Mouse (Mus musculus): ENCODE measurements at regions not wholly inside any gene's neighbourhood (a gene's known extent, or its start where the extent isn't known, plus 50 kb on each side); places are given as distances from the start of the nearest gene placed in this dataset.

DNA sequence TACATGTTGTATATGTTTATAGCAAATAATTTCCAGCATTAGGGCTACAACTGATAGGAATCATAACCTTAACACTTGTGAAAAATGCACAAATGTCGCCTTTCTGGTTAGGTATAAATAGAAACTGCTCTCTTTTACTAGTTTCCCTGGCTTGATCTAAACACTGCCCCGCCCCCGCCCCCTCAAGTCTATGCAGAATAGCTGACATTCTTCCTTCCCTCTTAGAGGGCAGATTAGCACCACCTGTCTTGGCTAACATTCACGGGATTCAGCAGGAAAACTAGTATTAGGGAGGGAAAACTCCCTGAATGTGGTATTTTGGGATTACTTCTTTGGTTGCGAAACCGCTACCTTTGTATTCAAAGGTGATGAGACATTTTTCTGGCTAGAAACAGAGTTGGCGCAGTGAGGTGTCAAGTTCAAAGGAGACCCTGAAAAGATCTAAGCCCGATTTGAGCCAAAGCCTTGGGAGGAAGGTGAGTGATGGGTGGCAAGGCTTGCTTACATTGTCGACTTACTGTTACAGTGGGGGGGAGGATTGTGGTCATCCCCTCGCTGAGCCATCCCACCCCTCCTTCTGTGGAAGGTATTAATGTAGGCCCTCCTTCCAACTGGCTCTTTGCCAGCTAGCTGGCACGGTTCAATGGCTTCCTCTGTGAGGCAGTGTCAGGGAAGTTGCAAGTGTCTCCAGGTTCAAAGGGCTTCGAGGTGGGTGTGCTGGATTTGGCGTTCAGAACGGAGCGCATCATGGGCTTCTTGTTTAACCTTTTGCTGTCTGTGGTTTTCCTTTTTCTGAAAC lies 209.8 kb upstream of the Nr2f2 start:
- DNase-seq (ENCODE audit: low spot score in 2 of 2) = no peak

DNA sequence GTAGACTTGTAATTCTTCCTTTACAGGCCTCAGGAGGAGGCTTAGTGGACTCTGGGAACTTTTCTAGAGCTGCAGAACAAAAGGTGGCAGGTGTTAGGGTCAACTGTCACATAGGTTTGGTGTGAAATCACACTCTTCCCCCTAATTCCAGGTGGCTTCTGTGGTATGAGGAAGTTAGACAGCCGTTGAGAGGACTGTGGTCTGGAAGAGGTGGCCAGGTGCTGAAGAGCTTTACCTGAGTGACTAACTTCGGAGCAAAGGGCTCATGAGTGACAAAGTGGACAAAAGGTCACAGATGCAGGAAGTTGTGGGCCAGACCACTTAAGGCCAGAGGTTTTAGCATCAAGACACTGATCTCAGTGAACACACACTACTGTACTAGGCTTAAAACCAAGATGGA lies 209.1 kb upstream of the Nr2f2 start:
- DNase-seq (ENCODE audit: low spot score in 2 of 2) = no peak

DNA sequence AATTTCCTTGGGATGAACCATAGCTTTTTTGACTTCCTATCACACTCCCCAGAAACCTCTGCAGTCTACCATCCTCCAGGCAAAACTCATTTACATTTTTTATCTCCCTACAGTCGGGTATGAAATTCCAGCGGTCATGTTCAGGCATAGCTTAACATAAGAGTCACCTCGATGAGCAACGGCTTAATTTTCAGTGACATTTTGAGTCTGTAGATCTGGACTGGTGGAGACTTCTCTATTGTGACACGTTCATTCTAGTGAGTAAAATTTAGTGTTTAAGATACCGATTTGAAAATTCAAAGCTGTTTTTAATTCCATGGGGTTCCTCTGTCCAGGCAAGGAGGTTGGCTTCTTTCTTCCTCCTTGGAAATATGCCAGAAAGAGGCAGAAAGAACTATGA lies 207.7 kb upstream of the Nr2f2 start:
- no peak for DNase-seq (ENCODE audit: low spot score in 2 of 2)

DNA sequence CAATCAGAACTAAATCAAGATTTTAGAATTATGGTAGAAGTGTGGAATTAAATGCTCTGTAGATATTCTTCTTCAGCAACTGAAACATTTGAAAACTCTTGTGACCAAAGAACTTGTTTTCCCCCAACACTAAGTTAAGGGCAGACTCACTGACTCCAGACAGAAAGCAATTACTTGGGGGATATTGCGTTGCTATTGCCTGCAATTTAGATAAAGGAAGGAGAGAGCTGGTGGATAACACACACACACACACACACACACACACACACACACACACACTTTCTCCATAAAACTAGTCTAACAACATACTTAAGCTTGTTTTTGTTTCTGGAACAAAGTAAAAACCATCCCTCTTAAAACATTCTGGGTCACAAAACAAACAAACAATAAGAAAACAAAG lies 198.5 kb upstream of the Nr2f2 start:
- no peak for DNase-seq (ENCODE audit: low spot score in 2 of 2)

DNA sequence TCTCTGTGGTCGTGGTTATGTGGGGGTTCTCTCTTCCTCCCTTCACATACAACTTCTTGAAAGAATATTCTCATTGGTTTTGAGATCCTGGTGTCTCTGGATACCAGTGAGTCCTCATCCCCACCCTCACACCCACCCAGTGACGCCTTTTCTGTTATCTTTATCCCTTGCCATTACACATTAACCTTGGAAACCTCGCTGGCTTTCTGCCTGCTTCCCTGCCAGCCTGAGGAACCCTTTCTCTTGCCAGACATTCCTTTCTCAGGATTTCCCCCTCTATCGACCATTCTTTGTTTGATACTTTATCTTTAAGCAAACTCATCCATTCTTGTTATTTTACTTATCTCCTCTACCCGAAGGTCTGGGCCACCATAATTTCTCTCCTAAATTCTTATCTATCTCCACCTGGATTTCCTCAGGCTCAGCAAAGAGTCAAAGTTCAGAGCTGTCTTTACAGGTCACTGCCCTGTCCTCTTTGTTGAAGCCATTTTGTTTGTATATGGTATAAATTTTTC lies 182.5 kb upstream of the Nr2f2 start:
- DNase-seq (ENCODE audit: low spot score in 2 of 2) = no peak

DNA sequence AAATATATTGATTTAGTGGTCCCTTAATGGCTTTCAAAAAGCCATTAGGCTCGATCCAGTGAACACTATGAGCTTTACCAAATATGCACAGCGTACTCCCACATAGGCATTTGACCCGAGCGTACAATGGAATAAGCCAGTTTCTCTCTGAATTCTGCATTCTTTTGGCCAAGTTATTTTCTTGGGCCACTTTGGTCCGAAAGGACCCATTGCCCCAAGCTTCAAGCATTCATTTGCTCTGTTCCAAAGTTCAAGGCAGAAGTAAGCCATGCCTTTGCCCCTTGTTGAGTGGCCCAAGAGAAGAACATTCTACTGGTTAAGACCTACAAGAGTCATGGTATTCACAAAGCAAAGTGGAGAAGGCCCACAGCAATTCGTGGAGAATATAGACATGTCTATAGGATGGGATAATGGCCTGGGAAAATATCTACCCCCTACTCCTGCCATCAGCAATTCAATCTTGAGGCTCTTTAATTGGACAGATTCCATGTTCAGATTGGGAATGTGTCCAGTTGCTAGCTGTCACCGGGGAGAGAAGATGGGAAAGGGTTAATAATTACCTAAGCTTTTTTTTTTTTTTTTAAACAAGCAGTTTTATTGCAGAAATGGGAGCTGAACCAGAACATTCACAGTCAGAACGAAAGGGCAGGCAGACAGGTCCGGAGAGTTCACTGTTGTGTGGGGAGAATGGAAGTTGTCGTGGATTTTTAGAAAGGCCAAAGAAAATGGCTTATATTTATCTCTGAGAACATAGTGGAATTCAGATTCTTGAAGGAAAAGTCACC lies 175.5 kb upstream of the Nr2f2 start:
- no peak for DNase-seq (ENCODE audit: low spot score in 2 of 2)

DNA sequence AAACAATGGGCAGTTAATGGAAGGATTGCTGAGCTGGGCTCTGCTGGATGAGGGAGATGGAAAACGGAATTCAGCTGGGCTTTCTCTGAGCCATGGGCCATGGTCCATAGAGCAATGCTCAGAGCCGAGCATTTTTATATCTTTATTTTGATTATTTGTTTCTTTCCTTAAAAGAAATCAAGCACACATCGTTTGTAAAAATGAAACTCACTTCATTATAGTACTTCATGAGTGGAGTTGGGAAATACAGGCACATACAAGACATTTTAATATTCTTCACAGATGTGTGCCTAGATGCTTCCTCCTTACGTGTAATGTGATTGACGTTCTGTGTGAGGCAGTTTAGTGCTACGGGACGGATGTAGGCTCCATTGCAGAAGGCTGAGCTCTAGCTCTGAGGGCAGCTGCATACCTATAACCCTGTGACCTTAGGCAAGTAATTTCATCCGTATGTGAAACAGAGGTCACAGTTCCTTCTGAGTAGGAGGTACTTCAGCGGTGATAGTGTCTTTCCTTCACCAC lies 172.6 kb upstream of the Nr2f2 start:
- no peak for DNase-seq (ENCODE audit: low spot score in 2 of 2)

DNA sequence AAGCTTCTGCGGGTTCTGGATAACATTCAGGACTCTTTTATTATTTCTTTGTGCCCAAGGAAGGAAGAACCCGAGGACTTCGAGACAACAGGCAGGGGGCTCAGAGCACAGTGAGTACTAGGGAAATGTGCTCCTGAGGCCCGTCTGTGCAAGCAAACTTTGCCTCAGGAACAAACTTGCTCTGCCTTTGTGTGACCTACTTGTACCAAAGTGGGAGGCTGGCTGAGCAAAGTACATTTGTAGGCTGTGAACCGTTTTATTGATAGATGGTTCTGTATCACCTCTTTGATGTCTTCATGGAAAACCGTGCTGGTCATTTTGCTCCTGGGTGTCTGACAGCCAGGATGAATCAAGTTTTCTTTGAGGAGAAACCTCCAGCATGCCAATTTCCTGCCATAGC lies 169.5 kb upstream of the Nr2f2 start:
- DNase-seq (ENCODE audit: low spot score in 2 of 2) = no peak

DNA sequence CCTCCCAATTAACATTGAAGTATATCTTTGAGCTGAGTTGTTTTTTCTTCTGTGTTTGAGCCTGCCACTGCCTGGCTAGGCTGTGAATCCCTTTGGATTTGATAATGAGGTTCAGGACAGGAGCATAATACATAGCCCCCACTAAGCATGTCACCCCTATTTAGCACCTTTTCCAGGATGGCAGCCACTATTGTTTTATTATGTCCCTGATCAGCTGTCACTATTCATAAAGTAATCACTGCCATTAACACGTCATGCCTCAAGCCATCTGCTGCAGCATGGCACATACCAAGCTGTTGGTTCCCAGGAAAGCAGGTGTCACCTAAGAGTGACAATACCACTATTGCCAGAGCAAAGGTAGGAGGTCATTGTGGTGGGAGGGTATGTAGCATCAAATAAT lies 167.0 kb upstream of the Nr2f2 start:
- DNase-seq (ENCODE audit: low spot score in 2 of 2) = no peak

DNA sequence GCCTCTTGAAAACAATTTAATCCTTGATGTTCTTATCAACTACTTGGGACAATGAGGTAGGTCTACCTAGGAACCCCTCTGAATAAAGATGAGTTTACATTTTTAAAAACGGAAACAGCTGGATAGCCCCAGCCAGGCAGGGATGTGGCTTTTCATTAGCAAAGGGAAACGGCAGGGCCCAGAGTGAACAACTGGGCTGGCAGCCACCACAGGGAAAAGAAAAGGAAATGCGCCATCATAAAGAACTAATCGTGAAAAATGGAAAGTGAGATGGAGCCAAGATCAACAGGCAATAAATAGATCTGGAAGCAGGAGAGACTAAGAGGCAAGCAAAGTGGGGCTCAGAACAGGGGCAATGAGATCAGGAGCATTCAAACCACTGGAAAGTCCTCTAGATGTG lies 161.4 kb upstream of the Nr2f2 start:
- no peak for DNase-seq (ENCODE audit: low spot score in 2 of 2)

DNA sequence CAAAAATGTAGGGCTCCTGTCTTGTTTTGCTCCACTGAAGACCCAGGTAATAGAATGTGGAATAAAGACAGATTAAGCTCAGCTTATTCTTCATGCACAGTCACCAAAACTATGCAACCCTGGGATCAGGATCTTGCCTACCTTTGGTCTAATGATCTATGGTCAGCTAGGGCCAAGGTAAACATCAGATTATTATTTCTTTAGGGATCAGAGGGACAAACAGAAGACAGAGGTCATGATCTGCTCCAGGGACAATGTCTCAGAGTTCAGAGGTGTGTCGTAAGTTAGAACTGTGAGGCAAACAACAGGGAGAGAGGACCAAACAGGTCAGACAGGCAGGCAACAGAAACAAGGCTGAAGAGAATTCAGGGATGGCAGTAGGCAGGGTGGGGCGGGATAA lies 158.8 kb upstream of the Nr2f2 start:
- no peak for DNase-seq (ENCODE audit: low spot score in 2 of 2)

DNA sequence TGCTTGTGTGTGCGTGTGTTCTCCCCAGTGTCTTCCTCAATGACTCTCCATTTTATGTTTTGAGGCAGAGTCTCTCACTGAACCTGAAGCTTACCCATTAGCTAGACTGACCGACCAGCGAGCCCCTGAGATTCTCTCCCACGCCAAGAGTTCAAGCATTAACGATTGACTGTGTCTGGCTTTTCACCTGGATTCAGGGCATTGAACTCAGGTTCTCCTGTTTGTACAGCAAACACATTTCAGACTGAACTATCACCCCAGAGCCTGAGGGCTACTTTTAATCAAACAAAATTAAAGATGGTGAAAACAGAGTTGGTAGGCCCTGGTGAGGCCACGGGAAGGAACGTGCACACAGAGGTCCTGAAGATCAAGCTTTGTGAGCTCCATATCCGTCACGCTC lies 158.2 kb upstream of the Nr2f2 start:
- DNase-seq (ENCODE audit: low spot score in 2 of 2) = no peak

DNA sequence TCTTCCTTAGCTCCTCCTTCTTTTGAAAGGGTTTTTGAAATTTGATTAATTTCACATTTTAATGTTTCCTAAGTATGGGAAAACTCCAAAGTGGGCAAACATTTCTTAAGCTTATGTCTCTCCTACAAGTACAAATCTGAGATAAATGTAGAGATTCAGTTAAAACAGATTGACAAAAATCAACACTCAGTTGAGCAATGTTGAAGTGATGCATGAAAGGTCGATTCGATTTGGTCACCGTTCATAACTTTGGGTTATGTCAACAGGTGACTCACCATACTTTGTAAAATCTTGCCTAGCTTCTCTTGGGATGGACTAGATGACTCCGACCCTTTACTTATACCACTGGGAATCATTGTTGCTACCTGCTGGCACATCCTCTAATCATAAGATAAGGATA lies 157.7 kb upstream of the Nr2f2 start:
- DNase-seq (ENCODE audit: low spot score in 2 of 2) = no peak

DNA sequence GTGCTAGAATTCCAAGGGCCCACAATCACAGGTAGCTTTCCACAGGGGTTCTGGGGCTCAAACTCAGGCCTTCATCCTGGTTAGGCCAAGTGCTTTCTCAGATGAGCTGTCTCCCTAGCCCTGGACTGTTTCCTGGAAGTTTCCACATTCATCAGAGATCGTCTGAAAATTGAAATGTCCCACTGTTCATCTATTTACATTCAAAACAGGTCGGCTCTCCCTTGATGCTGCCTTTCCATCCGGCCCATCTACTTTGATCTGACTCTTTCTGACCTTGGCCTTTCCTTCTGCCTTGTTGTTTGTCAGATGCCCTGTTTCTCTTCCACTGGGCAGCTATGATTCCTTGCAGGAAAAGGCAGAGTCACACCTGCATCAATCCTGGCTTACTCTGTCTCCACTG lies 150.2 kb upstream of the Nr2f2 start:
- no peak for DNase-seq (ENCODE audit: low spot score in 2 of 2)

DNA sequence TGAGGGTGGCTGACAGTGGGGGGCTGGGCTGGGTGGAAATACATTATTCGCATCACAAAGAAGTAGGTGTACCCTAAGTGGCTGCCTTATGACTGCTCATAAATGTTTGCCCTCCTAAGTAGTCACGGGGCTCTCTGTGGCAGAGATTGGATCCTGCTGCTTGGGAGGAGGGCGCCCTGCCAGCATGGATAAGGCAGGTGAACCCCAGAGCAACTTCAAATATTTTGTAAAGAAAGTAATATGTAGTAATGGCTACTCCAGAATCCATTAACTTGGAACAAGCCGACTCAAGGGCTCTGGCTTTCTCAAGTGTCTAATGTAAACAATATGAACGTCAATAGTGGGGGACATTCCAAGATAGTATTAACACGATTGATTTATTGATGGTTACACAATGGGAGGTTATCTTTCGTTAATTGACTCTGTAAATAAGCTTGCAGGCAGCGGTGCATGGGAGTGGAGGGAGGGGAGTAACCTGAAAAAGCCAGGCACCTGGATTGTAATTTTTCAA lies 148.9 kb upstream of the Nr2f2 start:
- no peak for DNase-seq (ENCODE audit: low spot score in 2 of 2)

DNA sequence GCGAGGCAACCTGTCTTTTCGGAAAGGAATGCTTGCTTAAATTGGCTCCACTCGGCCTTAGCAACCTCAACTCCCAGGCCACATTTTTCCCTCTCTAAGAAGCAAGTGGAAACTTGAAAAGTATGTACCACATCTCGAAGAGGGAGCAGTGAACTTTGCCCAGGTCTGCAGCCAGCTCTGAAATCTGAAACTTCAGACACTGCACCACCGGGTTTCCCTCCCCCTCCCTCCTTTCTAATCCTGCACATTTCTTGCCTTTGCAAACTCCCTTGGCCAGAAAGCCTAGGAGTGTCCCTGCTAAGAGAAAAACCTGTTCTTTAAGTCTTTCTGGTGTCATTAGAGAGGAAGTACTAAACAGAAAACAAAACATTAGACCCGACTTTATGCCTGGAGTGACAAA lies 148.1 kb upstream of the Nr2f2 start:
- DNase-seq (ENCODE audit: low spot score in 2 of 2) = no peak

DNA sequence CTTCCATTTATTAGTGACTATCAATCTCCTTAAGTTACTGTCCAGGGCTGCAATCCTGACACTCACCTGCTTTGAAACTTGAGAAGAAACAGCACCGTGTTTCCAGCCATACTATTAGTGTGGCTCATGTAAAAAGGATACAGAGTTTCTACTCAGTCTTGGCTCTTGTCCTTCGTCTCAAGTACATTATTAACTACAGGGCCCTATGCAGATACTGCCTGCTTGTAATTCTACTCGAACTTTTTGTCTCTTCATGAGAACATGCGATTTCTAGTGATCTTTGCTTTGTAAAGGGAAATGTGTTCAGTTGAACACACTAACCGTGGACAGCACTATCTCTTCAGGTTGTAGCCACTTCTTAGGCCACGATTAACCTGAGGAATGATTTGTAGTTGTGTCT lies 145.8 kb upstream of the Nr2f2 start:
- no peak for DNase-seq (ENCODE audit: low spot score in 2 of 2)

DNA sequence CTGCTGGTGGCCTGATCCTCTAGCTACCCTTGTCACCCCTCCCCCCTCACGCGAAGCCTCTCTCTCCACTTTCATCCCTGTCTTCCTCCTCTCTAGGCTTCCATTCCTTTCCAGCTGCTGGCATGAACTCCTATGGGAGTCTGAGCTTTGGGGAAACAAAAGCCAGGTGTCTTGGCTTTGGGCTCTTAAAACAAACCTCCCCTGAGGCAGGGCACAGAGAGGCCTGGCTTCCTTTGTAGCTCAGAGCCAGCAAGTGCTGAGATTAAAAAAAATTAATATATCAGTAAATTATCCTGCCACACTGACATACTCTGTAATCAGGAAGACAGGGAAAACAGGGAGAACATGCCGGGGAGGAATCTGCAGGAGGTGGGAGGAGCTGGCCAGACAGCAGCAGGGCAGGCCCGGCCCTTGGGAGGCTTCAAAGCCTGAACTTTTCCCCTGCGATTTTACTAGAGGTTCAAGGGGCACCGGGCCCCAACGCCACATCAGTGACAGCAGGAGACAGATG lies 139.2 kb upstream of the Nr2f2 start:
- DNase-seq (ENCODE audit: low spot score in 2 of 2) = no peak

DNA sequence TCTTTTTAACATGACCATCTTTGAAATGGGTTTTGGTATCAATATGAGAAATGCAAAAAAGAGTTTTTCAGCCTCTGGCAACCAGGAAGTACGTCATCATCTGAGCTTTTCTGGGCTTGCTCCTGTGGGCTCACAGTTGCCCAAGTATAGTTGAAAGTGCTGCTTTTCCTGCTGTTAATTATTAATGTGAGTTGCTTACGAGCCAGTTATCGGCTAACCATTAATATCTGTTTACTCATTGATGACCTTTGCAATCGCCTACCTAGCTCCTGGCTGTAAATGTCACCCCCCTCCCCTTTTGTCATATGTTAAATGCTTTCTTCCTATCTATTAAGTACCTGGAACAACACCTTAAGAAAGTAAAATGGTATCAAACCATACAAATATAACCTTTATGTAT lies 135.3 kb upstream of the Nr2f2 start:
- no peak for DNase-seq (ENCODE audit: low spot score in 2 of 2)

DNA sequence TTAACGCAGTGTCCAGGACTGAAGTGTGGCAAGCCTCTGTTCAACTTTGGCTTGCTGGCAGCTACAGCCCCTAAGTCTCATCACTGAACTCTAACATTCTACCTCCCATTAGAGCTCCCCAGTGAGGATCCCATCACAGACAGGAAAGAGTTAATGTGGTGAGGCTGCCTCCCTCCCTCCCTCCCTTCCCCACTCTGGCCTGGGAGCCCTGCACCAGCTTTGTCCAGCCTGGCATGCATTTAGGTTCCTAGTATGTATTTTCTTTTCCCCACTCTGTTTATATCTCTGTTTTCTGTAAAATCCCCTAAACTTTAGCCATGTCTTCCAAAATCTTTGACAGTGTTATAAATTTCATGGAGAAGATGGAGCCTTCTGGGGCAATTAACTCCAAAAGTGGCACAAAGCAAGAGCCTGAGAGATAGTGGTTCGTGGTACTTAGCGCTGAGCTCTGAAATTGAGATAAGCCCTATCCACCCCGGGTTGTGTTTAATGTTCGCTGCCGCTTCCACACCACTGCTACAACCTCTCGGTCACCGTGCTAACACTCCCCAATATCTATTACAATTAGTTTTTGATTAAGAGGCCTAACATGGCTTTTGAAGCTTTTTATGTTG lies 130.1 kb upstream of the Nr2f2 start:
- DNase-seq (ENCODE audit: low spot score in 2 of 2) = no peak

DNA sequence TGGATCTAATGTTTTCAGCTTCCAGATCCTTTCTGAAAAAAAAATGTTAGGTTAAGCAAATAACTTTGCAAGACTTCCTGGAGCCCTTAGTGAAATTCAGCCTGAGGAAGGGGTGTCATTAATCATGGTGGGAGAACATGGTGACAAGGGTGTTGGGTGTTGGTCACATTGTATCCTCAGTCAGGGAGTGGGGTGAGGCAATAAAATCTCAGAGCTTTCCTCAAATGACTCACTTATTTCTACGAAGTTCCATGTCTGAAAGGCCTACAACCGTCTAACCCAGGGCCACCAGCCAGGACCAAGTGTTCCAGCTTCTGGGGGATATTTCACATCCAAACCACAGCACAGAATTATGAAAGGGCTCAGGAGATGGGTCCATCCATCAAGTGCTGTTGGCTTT lies 117.7 kb upstream of the Nr2f2 start:
- DNase-seq (ENCODE audit: low spot score in 2 of 2) = no peak

DNA sequence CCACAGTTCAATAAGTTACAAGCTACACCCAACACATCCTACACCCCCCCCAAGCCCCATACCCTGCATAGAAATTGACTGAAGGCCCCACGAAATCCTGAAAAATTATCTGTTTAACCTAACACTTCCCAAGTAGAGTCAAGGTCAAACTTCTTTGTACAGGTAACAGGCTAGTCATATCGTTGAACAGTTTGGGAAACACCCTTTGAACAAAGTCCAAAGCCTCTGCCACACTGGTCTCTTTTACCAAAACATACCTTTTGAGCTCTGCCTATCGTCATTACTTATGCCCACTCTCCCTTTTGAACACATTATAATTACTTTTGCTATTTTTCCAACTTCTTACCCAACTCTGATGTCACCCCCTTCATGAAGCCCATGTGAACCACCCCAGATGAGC lies 117.0 kb upstream of the Nr2f2 start:
- no peak for DNase-seq (ENCODE audit: low spot score in 2 of 2)
